Mouse (Mus musculus) spleen, adult 2 months (tissue): ENCODE measurements around the gene Itga9.

ENCODE experiments used
- CTCF ChIP-seq: fragments of 200-500 bp; IDR thresholded peaks from 2 replicates; pipeline ENCODE4 v1.5.1; 2011; ENCODE audit warnings: mild to moderate bottlenecking, inconsistent platforms; ENCODE audit not compliant: insufficient read depth, insufficient read length, insufficient replicate concordance; ENCODE audit errors: extremely low read depth
- POLR2A ChIP-seq: fragments of 200-500 bp; IDR thresholded peaks from 2 replicates; pipeline ENCODE4 v1.6.1; 2011; ENCODE audit warnings: low read depth, low read length, inconsistent platforms

DNA sequence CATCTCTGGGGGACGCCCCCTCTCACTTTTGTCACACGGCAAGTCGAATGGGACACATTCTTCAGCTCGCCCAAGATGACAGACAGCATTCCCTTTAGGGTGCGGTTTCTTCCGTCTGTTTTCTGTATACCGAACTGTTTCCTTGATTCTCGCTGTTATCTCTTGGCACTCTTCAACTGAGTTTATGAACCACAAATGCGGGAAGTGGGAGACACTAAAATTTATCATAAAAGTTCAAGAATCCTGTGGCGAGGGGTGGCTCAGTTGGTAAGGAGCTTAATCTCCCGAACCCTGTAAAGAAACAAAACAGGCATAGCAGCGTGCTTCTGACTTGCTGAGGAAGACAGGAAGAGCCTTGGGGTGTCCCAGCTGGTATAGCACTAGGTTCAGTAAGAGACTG is 337.9 kb downstream of the Itga9 start:
- TF ChIP-seq POLR2A, result no peak
- TF ChIP-seq CTCF, result no peak
